26 mouse cellular contexts compared by ENCODE assay signal in the genomic region with DNA sequence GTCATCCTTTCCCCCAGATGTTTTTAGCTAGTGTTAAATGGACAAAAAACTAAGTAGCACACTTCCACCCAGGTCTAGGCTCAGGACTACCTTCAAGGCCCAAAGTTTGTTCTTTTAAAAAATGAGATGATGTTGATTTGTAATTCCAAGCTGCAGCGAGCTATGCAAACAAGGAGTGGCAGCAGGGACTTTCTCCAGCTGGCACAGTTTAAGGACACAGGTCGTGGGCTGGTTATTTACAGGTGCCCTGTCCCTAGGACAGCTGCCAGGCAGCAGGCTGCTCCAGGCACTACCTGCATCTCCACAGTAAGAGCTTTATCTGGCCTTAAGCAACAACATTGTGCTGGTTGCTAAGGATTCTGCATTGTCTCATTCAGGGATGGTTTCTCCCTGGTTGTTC. TPM values are rescaled to one million over a fixed set of nuclear protein-coding genes. Genes with fewer than 3 reads are reported as not detected.
"Had no signal": no experiment of that assay in that cellular context is flagged by ENCODE, and none has a peak within 500 bp of the region (broad histone marks: within the 10 kb centered on the region; RNA-seq: fewer than 3 reads in every experiment).

No protein-coding gene starts in this region.

- H3K9me3 ChIP-seq: heart, embryonic 13.5 days; heart, embryonic 15.5 days; hindbrain, embryonic 13.5 days; hindbrain, embryonic 15.5 days; kidney, embryonic 15.5 days; limb, embryonic 10.5 days; limb, embryonic 12.5 days had no signal

- H3K4me3 ChIP-seq: heart, embryonic 13.5 days; heart, embryonic 15.5 days; hindbrain, embryonic 13.5 days; hindbrain, embryonic 15.5 days; kidney, embryonic 15.5 days; layer of hippocampus, adult 2 months; left cerebral cortex, adult 2 months; limb, embryonic 10.5 days; limb, embryonic 12.5 days had no signal

- H3K4me2 ChIP-seq: heart, embryonic 11.5 days; heart, embryonic 13.5 days; heart, embryonic 15.5 days; hindbrain, embryonic 13.5 days; hindbrain, embryonic 15.5 days; kidney, embryonic 15.5 days; limb, embryonic 12.5 days; liver, embryonic 11.5 days had no signal

- H3K27ac ChIP-seq: heart, embryonic 13.5 days; heart, embryonic 15.5 days; hindbrain, embryonic 13.5 days; hindbrain, embryonic 15.5 days; hindbrain, postnatal 0 days; kidney, embryonic 15.5 days; layer of hippocampus, adult 2 months; left cerebral cortex, adult 2 months; limb, embryonic 10.5 days; limb, embryonic 12.5 days had no signal

- H3K27me3 ChIP-seq: heart, embryonic 13.5 days; heart, embryonic 15.5 days; hindbrain, embryonic 13.5 days; hindbrain, embryonic 15.5 days; kidney, embryonic 15.5 days; limb, embryonic 12.5 days had no signal

- DNase-seq: forebrain, postnatal 0 days; gastrocnemius, postnatal 14 days; gastrocnemius, postnatal 36 days; heart, adult 18-20 months; heart, postnatal 14 days; heart, postnatal 36 days; kidney, adult 11 months; kidney, adult 2 months; kidney, adult 9 months; kidney, postnatal 10 days; kidney, postnatal 25 days; kidney, postnatal 4 days had no signal

- H3K9ac ChIP-seq: forebrain, postnatal 0 days; heart, embryonic 13.5 days; heart, embryonic 15.5 days; hindbrain, embryonic 13.5 days; hindbrain, embryonic 15.5 days; kidney, embryonic 15.5 days; limb, embryonic 12.5 days had no signal

- H3K4me1 ChIP-seq: heart, embryonic 15.5 days; hindbrain, embryonic 13.5 days; hindbrain, embryonic 15.5 days; kidney, embryonic 15.5 days; limb, embryonic 10.5 days; limb, embryonic 12.5 days had no signal

- H3K36me3 ChIP-seq: heart, embryonic 15.5 days had no signal

- ATAC-seq: forebrain, postnatal 0 days; hindbrain, postnatal 0 days; intestine, embryonic 16.5 days had no signal

RNA-seq across cellular contexts. Expression of gene Car4, which starts 23.1 kb away (rescaled TPM):
- total RNA-seq: hematopoietic stem cell, adult 5-6 weeks had no signal
- polyA plus RNA-seq: limb, embryonic 12.5 days had no signal
